Mouse (Mus musculus) adrenal gland, adult 2 months (tissue): ENCODE measurements around the gene Jup. TPM values are rescaled to one million over a fixed set of nuclear protein-coding genes. Genes with fewer than 3 reads are reported as not detected.

Experiments used
- DNase-seq: peaks from one replicate; pipeline ENCODE4 v3.0.0; 2021
- long read RNA-seq: library from polyadenylated mRNA; stranded (forward); transcript quantifications from one replicate; pipeline ENCODE4 v2.0.0, GENCODE M21; 2021
- polyA plus RNA-seq: library from polyadenylated mRNA; depleted of rRNA; stranded (reverse); fragments of >200 nt; gene quantifications from 2 replicates; pipeline ENCODE4 v1.2.3, GENCODE M21; 2012; rRNA removed
- total RNA-seq, 2 experiments: library from RNA; stranded (reverse); gene quantifications; 2 replicates each; pipeline ENCODE4 v1.2.3; 2021

Jup gene
- total RNA-seq (10 to 100 TPM; 67.0 to 94.3 TPM), polyA plus RNA-seq (275 and 284 TPM in 2 replicates)
- long read RNA-seq, transcript Jup-201 (14 exons, 3,205 nt): major isoform, 20 of 34 reads
- long read RNA-seq, partial matches to known transcripts: 2 of 34 reads
- long read RNA-seq, other reads (novel, unspliced or antisense): 9 of 34 reads

DNA sequence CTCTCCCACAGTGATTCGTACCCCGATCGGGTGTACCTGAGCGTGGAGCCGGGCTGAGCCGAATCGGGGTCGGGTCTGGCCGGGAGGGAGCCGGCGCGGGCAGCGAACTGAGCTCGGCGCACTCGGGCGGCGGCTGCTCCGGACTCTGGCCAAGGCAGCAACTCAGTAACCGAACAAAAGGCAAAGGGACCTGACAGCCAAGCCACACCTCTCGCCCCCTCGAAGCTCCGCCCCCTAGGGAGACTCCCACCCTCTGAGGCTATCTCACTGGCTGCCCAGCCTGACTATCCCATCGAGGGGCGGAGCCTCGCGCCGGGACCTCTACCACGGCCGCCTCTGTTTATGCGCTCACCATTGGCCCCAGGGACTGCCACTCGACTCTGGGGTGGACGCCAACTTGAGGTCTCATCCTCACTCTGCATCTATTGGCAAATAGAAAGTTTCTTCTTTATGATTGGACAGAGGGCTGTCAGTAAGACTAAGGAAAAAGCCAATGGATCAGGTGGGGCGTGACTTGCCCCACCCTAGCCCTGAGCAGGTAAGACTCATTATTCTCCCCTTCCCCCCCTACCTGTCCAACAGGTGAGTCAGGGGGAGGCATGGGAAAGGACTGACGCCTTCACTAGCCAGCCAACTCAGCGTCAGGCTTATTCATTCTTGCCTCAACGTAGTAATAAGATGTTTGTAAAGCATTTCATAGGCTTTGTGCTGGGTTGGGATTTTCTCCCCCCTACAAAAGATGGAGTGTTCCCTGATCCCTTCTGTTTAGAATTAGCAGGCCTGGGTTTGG, at the start of gene Jup:
Jup (minus strand) TSS at position 164 of the 790 bp plus-strand sequence.
- DNase-seq: peak; percentile 100

DNA sequence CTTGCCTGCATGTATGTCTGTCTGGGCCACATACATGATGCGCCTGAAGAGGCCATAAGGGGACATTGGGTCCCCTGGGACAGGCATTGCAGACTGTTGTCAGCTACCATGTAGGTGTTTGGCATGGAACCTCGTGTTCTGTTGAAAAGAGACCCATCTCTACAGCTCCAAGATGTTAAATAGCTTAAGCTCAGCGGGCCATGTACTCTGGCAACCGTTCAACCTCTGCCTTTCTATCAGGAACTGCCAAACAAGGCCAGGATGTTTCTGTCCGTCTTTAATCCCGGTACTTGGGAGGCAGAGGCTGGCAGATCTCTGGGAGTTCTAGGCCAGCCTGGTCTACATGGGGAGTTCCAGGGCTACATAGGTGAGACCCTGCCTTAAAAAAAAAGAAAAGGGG, 45.1 kb upstream of the Jup start:
- DNase-seq: no peak

DNA sequence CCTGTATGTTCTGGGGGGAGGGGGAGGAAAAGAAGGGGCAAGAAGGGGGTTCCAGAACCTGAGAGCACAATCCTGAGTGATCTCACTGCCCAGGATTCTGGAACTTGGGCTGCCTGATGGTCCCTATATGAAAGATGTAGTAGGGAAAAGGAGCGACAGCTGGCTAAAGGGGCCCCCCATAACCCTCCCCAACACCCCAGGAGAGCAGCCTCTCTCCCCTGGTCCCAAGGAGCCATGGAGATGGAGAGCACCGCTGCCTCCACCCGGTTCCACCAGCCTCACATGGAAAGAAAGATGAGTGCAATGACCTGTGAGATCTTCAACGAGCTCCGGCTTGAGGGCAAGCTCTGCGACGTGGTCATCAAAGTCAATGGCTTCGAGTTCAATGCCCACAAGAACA, 44.2 kb upstream of the Jup start, which contains the start of the genes Nt5c3b and Klhl10:
Nt5c3b (minus strand) TSS at position 12 of the 400 bp plus-strand sequence.
Klhl10 (plus strand) TSS at position 121 of the 400 bp plus-strand sequence.
- no peak for DNase-seq

DNA sequence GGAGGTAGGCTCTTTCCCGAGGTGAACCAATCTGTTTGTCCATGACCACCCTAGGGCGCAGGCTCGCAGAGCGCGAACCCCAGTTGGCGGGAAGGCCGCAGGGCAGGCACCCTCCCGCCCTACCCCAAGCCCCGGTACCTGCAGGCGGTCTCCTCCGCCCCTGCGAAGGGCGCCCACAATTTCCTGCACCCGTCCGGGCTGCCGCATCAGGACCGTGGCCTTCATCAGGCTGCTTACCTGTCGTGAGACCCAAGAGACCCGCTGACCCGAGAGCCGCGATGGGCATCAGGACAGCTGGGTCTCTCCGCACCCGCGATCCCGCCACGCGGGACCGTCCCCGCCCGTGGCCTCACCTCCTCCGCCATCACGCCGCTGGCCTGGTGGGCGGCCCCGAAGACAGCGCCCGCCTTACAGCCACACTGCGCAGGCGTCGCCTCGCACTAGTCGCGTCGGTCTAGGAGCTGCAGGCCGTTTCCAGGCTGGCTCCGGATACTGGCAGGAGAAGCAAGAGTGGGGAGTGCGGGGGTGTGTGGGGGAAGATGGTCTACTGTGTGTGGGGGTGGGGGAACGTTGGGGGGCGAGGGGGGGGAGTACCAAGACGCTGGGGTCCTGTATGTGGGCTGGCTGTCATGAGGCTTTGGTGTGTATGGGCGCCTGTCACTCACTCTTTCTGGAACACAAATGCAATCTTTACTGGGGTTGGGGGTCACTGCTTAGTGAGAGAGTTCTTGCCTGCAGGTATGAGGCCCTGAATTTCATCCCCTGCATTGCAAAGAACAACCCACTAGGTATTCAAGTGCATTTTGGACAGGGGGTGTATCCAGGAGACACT, 43.3 kb upstream of the Jup start:
- DNase-seq: peak; percentile 92

DNA sequence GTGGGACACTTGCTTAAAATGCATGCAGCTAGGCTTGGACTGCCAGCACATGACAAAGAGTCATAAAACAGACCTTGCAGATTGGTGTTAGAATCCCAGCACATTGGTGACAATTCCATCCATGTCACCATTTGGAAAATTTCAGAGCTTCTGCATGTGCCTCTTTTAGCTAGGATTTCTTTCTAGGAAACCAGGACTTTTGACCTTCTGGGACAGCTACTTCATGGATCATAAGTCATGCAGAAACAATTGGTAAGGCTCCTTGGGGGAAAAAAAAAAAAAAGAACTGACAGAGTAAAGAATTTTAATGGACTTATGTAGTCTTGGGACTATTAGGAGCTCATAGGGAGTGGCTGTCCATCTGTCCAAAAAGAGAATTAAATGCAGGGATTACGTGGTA, 40.3 kb upstream of the Jup start:
- no peak for DNase-seq

DNA sequence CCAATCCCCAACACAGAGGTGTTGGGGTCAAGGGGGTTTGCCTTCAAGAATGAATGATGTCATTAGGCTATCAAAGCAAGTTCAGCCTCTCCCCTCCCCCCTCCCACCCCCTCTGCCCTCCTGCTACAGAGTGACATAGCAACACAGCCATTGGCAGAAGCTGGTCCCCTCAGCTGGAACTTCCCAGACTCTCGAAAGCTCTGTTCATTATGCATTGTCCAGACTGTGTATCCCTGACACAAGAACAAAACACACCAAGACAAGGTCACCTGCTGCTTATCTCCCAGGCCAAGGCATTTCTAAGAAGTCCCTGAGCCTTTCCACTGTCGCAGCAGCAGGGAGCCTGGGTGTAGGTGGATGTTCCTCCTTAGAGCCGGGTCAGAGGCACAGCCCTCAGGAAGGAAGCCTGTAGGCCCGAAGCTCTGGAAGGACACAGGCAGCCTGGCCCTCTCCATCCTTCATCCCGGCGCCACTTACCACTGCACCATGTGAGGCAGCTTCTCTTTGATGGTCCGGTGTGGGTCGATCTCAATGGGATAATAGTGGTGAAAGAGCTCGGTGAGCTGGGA, 38.2 kb upstream of the Jup start:
- DNase-seq: no peak

DNA sequence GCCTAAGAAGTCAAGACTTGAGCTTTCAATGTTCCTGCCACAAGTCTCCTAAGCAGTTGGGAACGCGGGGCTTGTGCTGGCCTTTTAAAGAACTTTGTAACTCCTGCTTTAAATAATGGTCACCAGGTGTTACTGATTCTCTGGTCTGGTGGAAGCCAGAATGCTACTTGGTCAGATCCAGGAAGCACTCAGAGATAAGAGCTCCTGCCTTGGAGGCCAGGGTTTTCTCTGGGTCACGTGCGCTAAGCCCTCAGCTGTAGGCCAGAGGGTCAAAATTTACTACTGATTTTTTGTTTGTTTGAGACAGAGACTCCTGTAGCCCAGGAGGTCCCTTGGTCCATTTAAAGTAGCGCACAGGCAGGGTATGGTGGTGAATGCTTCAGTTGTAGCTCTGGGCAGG, 34.4 kb upstream of the Jup start:
- no peak for DNase-seq

DNA sequence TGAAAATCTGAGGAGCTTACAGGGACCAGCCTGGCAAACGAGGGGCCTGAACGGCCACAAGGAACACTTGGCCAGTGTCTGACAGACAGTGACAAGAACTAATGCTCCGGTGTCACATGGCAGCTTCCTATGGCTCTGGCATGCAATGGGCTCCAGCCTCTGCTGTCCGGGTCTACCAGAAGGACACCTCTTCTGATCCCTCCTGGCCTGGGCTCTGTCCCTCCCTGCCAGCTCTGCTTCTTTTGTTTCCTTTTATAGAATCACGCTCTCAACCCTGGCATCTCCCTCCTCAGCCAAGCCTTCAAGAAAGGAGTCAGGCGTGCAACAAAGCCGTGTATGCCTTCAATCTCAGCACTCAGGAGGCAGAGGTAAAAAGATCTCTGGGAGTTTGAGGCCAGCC, 32.5 kb upstream of the Jup start:
- DNase-seq: no peak

DNA sequence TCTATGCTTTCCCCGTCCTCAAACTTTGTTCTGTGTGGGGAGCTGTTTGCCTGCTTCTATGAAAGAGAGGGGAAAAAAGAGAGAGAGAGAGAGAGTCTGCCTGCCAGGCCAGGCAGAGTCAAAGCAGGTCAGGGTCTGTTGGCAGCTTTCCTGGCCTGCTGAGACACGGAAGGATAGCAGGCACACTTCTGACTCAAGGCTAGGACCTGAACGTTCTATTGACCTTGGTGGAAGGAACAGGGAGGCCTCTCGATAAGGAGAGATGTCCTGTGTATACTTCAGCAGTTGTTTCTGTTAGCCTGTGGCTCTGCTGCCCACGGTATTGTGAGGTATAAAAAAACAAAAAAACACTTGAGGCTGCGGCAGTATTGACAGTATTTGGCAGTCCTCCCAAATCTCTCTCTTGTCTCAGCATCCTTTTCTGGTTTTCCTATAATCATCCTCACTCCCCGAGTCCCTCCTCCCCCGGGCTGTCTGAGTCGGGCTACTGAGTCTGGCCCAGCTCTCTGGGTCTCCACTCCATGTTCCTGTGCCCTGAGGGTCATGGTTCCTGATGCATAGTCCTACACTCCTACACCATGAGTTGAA, 31.1 kb upstream of the Jup start:
- DNase-seq: peak; percentile 91

DNA sequence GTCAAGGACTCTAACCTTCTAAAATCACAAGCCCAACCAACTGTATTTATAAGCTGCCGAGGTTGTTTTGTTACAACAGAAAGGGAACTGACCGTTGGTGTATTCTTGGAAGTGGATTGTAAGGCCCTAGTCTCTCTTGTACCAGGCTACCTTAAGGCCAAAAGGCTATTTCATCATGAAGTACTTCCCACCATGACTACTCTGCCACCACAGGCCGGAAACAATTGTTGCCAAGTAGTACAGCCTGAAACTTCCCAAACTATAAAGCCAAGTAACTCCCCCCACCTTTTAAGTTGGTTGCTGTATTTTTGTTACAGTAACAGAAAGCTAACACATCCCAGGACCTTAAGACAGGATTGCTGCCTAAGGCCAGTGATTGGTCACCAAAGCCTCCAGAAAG, 29.3 kb upstream of the Jup start:
- no peak for DNase-seq

DNA sequence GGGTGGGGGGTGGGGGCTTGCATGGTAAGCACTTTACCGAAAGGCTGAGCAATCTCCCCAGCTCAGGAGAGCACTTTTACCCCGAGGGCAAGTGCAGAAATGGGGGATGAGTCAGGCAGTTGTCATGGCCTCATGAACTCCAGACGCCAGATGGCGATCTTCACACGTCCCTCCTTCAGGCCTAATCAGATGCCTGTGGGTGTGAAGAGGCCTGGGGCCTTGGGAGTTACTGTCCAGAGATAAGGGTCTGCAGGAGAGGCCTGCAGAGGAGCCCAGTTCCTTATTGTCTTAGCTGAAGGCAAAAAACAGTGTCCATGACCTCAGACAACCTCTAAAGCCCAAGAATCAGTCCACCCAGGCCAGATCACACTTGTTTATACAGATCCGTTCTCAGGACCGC, 28.3 kb upstream of the Jup start:
- peak; percentile 88 for DNase-seq

DNA sequence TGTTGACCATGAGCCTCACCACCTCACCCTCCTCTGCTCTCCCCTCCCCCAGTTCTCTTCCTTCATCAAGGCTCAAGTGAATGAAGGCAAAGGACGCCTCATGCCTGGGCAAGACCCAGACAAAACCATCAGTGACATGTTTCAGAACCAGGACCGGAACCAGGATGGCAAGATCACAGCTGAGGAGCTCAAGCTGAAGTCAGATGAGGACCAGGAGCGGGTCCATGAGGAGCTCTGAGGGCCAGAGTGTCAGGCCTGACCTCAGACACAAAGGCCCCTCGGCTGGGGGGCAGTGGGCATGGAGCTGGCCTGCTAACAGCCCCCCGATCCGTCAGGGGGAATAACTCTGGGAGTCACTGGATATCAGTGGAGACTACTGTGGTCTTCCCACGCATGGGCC, 26.3 kb upstream of the Jup start:
- no peak for DNase-seq

DNA sequence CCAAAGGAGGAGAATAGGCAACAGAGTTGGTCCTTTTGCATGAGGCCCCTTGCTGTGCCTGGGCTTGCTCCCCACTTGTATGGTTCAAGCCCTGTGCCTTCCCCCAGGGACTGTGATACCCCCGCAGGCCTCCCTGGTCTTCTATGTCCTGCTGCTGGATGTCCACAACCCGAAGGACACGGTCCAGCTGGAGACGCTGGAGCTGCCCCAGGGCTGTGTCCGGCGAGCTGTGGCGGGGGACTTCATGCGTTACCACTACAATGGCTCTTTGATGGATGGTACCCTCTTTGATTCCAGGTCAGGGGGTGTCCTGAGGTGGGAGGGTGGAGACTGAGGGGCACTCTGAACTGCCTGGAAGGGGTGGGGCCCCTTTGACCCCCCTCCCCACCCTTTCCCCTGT, 24.0 kb upstream of the Jup start:
- DNase-seq: no peak

DNA sequence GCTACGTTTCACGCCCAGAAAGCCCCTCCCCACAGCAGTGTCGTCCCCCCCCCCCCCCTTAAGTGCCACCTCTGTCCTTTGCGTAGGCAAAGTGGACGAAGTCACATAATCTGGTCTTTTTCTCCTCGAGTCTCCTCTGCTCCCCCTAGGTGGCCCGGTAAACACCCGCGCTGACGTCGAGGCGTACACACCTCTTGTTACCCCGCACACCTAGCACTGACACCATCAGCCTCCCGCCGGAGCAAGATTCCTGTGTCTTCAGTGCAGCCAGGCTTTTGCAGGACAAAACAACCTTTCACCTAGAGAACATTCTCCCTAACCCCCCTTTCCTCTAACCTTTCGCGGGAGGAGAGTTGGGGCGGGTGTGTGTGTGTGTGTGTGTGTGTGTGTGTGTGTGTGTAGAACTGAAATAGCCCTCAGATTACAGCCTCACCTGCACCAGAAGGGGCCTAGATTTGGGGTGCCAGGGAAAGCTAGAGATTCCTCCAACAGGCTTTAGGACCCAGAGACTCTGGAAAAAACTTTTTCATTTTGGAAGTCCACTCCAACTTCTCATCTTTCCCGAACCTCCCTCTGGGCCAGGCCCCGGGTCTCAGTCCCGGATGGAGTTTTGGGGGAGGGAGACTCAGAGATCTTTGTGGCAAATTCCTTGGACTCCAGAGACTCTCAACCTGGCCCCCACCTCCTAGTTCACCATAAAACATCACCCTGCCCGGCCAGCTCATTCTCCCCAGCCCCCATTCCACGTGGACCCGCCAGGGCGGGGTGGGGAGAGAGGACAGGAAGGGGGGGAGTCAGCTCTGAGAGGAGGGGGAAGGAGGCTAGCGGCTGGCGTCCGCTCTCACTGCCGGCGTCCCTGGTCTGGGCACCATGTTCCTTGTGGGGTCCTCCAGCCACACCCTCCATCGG, 17.6 kb upstream of the Jup start, which contains the start of gene Fkbp10:
Fkbp10 (plus strand) TSS at position 784 of the 909 bp plus-strand sequence.
- peak; percentile 82 for DNase-seq

DNA sequence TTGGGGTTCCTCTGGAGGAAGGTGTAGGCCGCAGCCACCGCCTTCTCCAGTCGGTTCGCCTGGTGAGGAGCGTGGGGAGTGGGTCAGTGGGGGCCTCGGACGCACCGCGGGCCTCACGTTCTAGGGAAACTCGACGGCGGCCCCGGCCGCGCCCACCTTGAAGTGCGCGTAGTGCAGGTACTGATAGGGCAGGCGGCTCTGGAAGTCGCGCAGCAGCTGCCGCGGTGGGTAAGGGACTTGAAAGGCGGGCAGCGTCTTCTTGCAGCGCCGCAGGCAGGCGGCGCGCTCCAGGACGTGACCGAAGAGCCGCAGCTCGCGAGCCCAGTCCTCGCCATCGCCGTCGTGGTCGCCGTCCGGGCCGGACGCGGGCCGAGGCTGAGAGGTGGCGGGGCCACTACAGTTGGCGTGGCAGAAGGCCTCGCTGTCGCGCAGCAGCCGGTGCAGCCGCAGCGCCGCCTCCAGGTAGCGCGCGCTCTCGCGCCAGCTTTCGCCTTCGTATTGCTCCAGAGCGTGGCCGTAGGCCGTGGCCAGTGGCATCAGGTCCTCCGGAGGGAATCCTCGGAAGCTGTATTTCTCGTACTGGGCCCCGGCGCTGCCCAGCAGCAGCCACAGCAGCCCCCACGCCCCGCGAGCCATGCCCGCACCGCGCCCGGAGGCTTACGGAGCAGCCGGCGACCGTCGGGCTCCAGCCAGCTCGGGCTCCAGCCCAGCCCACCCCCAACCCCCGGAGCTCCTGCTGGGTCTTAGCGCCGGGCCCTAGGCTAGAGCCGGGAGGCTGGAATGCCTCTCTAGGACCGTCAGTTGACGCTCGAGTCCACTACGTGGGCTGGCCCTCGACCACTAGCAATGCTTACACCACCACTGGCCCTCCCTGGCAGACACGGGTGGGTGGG, 16.7 kb upstream of the Jup start, which contains the start of gene P3h4:
P3h4 (minus strand) TSS at position 816 of the 893 bp plus-strand sequence.
- peak; percentile 93 for DNase-seq

DNA sequence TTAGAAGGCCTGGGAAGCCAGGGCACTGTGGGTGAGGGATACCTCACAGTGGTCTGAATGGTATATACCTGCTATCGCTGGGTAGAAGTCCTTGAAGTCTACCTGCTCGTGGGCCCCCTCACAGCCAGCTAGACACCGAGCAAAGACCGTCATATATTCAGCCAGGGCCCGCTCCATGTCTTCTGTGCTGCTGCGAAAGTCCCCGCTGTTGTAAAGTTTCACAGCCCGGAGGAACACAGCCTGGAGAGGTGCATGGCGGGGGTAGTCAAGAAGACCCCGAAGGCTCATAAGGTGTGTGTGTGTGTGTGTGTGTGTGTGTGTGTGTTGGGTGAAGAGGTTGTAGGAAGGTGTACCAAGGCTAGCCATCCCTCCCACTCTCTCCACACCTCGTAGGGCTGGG, 16.0 kb upstream of the Jup start:
- DNase-seq: no peak

DNA sequence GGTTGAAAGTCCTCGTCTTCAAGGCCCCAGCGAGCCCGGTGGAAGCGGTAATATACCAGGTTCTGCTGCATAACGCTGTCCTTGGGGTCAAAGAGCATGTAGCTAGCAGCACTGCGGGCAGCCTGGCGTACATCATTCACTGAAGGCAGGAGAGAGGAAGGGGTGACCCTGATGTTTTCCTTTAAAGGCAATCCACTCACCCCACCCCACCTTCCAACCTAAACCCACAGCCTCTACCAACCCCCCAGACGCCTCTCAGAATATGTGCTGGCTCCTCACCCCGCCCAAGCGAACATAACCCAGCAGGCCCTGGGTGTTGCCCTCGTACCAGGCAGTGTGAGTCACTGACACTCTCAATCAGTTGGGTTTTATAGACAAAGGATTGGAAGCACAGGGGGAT, 14.2 kb upstream of the Jup start:
- peak; percentile 55 for DNase-seq

DNA sequence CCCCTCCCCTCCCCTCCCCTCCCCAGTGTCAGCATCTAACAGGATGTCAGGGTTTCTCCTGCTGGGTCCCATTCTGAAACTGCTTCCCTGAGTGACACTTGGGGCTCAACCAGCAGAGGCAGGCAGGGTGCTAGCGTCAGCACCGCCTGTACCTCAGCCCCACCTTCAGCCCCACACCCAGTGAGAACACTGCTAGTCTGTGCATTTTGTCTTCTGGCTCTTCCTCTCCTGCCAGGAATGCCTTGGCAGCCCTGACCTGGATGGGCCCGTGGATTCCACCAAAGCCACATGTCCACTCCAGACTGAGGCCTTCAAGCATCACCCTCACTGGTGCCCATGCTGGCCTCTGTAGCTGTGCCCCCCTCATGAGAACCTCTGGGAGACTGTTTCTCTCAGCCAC, 12.1 kb upstream of the Jup start:
- no peak for DNase-seq

DNA sequence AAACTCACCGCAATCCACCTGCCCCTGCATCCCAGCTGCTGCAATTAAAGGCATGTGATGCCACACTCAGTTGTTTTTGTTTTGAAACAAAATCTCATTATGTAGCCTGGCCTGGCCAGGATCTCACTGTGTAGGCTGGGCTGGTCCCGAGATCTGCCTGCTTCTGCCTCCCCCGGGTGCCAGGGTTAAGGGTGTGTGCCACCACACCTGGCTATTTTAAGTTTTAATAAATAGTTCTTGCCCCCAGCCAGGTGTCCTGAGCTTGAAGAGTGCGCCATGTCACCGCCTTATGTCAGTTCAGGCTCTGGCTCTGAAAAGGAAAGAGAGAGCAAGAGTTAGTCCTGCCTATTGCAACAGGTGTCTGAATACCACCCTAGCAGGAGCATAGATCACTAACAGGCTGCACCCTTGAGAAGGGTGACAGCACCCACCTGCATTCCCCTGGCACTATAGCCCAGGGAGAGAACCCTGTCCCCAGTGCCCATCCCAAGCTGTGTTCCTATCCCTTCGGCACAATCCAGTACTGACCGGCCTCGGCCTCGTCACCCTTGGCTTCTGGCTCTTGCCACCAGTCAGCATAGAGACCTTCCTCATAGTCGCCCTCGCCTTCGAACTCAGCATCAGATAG, 11.4 kb upstream of the Jup start:
- no peak for DNase-seq
